Mouse (Mus musculus): ENCODE results near the gene Rps6ka5. TPM values are rescaled to one million over a fixed set of nuclear protein-coding genes. Genes with fewer than 3 reads are reported as not detected.

The Rps6ka5 gene
- total and polyA plus RNA-seq, 2 experiments: 0.29 to 2.0 TPM

DNA sequence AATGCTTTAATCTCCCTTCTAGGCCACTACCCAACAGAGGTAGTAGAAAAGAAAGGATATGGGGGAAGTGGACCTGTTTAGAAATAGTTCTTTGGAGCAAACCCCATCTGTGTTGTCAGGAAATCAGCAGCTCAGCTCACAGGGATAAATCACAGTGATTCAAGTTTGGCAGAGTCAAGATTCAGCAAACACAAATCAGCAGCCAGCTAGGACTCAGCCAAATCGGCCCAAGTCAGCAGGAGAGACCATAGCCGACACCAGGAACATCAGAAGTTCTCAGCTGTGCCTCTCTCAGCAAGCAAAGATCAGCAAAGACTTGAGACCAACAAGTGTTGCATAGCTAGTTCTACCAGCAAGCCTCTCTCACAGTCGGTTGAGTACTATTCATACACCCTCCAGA, 93.6 kb downstream of the Rps6ka5 start:
- Histone ChIP-seq H3K79me2 (ENCODE audit: control insufficient read depth, insufficient read depth, low read length) (no peaks in the 10 kb centered on the region), H3K27ac (replicated peaks; ENCODE audit: insufficient read depth, low read depth, low read length) (no peak overlapping the region), H3K36me3 (ENCODE audit: control insufficient read depth, insufficient read depth, low read length) (no peaks in the 10 kb centered on the region; the same call in 1 of the 2 replicates), H3K27me3 (ENCODE audit: control insufficient read depth, insufficient read depth, low read length) (no peaks in the 10 kb centered on the region), H3K4me1 (ENCODE audit: control insufficient read depth, insufficient read depth, low read length) (no peaks in the 10 kb centered on the region), H3K9ac (ENCODE audit: low read depth, low read length) (no peak overlapping the region), H3K4me3 (ENCODE audit: insufficient read depth, low read depth, low read length) (no peak overlapping the region)
- DNase-seq (ENCODE audit: extremely low read depth, low read depth, low spot score): no peak
- WGBS: 69% methylated on average over 3 of the region's 3 CpGs
- TF ChIP-seq POLR2A (IDR thresholded peaks at IDR 0.05; ENCODE audit: extremely low read depth, insufficient read depth, low read length): no peak
- no peak for TF ChIP-seq CTCF (IDR thresholded peaks at IDR 0.05; ENCODE audit: low read depth, low read length)

DNA sequence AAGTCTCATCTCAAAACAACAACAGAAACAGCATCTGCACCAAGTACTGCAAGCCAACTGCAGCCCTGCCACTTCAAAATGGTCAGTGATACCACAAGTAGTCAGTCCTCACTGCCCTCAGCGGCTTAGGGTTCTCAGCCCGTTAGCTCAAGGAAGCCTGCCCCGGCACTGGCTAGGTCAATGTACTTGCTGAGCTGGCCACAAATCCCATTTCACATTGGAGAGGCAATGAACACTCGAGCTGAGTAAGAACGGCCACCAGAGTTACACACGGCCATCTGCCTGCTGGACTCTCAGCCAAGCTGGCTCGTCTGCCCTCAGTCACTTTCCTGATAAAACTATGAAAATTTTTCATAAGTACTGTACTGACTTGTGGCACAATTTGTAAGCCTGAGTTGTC, 95.5 kb downstream of the Rps6ka5 start:
- Histone ChIP-seq H3K27me3 (ENCODE audit: control insufficient read depth, insufficient read depth, low read length) (no peaks in the 10 kb centered on the region), H3K4me3 (ENCODE audit: insufficient read depth, low read depth, low read length) (no peak overlapping the region), H3K79me2 (ENCODE audit: control insufficient read depth, insufficient read depth, low read length) (no peaks in the 10 kb centered on the region), H3K27ac (replicated peaks; ENCODE audit: insufficient read depth, low read depth, low read length) (no peak overlapping the region), H3K4me1 (ENCODE audit: control insufficient read depth, insufficient read depth, low read length) (no peaks in the 10 kb centered on the region; the same call in 1 of the 2 replicates), H3K9ac (ENCODE audit: low read depth, low read length) (no peak overlapping the region), H3K36me3 (ENCODE audit: control insufficient read depth, insufficient read depth, low read length) (no peaks in the 10 kb centered on the region; the same call in 1 of the 2 replicates)
- WGBS: 89% methylated on average over 7 of the region's 7 CpGs
- TF ChIP-seq POLR2A (IDR thresholded peaks at IDR 0.05; ENCODE audit: extremely low read depth, insufficient read depth, low read length) (no peak), CTCF (IDR thresholded peaks at IDR 0.05; ENCODE audit: low read depth, low read length) (no peak)
- no peak for DNase-seq (ENCODE audit: extremely low read depth, low read depth, low spot score)

DNA sequence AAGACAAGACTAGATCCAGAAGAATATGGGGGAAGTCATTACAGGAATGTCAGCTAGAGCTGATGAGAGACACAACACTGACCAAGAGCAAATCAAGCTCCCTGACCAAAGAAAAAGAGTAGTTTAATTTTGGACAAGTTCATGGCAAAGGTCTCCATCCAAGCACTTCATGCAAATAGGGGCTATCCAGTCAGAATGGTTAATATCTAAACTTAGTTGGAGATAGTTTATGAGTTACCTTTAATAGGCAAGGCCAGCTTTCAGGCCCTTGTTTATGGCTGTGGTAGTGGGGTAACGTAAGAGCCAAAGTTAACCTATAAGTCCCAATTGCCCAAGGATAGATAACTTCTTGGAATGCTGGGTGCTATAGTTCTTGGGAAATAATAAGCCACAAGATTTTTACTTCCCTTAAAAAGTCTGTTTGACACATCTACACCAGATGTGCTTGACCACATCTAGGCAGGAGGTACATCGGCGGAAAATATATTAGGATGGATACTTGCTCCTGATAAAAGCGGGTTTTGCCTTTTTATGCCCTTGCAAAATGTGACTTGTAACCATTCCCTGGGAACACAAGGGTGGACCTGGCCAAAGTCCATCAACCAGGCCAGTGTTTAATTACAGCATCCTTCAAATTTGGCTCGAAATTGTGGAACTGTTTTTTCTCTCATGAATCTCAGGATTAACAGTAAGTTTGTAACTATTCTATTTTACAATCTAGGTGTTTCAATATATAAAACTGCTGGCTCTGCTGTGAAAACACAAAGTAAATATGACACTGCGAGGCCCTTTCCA, 97.5 kb downstream of the Rps6ka5 start:
- H3K27ac ChIP-seq (replicated peaks; ENCODE audit: insufficient read depth, low read depth, low read length): no peak overlapping the region
- DNase-seq (ENCODE audit: extremely low read depth, low read depth, low spot score): peak; percentile 47
- no peak overlapping the region for H3K9ac ChIP-seq (ENCODE audit: low read depth, low read length)

DNA sequence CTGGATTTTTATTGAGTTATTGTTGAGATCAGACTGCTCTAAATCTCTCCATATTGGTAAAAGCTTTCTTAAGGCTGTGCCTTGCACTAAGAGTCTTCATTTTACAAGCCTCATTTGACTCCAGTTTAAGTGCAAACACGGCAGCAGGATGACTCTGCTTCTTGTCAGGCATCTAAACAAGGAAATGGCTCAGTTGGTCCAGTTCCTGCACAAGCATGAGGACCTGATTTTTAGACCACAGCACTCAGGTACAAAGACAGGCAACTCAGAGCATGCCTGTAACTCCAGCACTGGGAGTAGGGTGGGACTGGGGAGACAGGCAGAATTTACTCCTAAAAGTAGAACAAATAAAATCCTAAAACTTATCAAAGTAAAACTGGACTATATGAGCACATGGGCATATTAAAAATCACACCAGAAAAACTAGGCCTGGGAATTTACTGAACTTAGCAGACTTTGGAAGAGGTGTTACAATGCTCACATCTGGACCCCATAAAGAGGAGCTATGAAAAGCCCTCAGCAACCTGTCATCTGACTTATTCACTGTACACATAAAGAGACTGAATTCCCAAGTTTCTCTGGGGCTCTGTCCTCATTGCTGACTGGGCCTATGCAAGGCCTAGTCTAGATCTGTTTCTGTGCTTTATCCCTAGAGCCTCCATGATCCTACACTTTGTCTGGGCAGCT, 99.6 kb downstream of the Rps6ka5 start:
- Histone ChIP-seq H3K27ac (replicated peaks; ENCODE audit: insufficient read depth, low read depth, low read length) (peak overlapping the region; percentile 16; the same call in 1 of the 2 replicates), H3K27me3 (ENCODE audit: control insufficient read depth, insufficient read depth, low read length) (no peaks in the 10 kb centered on the region), H3K4me1 (ENCODE audit: control insufficient read depth, insufficient read depth, low read length) (no peaks in the 10 kb centered on the region; the same call in 1 of the 2 replicates), H3K36me3 (ENCODE audit: control insufficient read depth, insufficient read depth, low read length) (no peaks in the 10 kb centered on the region; the same call in 1 of the 2 replicates), H3K9ac (ENCODE audit: low read depth, low read length) (no peak overlapping the region), H3K79me2 (ENCODE audit: control insufficient read depth, insufficient read depth, low read length) (no peaks in the 10 kb centered on the region), H3K4me3 (ENCODE audit: insufficient read depth, low read depth, low read length) (no peak overlapping the region)
- DNase-seq (ENCODE audit: extremely low read depth, low read depth, low spot score): no peak
- WGBS: 60% methylated on average over 1 of the region's 1 CpGs
- TF ChIP-seq POLR2A (IDR thresholded peaks at IDR 0.05; ENCODE audit: extremely low read depth, insufficient read depth, low read length) (no peak), CTCF (IDR thresholded peaks at IDR 0.05; ENCODE audit: low read depth, low read length) (no peak)

More for the DNA sequence above, 97.5 kb downstream of the Rps6ka5 start:
- TF ChIP-seq CTCF (IDR thresholded peaks at IDR 0.05; ENCODE audit: low read depth, low read length) (no peak), POLR2A (IDR thresholded peaks at IDR 0.05; ENCODE audit: extremely low read depth, insufficient read depth, low read length) (no peak)
- no peaks in the 10 kb centered on the region; the same call in 1 of the 2 replicates for H3K4me1 ChIP-seq (ENCODE audit: control insufficient read depth, insufficient read depth, low read length)
- no peak overlapping the region for H3K4me3 ChIP-seq (ENCODE audit: insufficient read depth, low read depth, low read length)
- H3K27me3 ChIP-seq (ENCODE audit: control insufficient read depth, insufficient read depth, low read length): no peaks in the 10 kb centered on the region
- H3K79me2 ChIP-seq (ENCODE audit: control insufficient read depth, insufficient read depth, low read length): no peaks in the 10 kb centered on the region
- no peaks in the 10 kb centered on the region; the same call in 1 of the 2 replicates for H3K36me3 ChIP-seq (ENCODE audit: control insufficient read depth, insufficient read depth, low read length)
- 78% methylated on average over 6 of the region's 6 CpGs for WGBS

DNA sequence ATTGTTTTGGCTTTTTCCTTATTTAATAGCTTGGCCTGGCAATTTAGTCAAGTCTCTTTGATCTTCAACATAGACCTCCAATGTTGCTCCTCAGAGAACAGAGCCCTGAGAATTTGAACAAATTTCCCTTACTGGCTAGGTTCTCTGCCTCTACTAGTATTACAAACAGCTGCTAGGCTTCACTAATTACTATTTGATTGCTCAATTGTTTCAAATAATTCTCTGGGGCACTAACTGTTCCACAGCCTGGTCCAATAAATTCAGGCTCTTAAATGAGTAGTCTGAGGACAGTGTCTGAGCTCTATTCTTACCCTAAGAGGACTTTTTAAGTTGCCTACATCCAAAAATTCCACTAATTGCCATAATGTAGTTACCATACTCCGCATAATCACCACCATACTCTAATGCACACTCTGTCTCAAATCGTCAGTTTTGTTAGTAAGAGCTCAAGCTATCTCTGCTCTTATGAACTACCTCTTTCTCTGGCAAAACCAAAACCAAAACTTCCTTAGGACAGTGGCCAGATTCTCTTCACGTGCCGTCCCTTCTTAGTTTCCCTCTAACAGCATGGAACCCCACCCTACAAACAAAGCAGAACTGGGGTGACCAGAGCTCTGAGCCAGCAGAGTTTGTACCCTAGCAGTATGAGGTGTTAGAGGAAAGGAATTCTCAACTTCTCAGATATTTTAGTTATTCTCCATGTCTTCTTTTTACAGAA, 100.4 kb downstream of the Rps6ka5 start:
- TF ChIP-seq CTCF (IDR thresholded peaks at IDR 0.05; ENCODE audit: low read depth, low read length) (no peak), POLR2A (IDR thresholded peaks at IDR 0.05; ENCODE audit: extremely low read depth, insufficient read depth, low read length) (no peak)
- no peaks in the 10 kb centered on the region; the same call in 1 of the 2 replicates for H3K4me1 ChIP-seq (ENCODE audit: control insufficient read depth, insufficient read depth, low read length)
- peak; percentile 47 for DNase-seq (ENCODE audit: extremely low read depth, low read depth, low spot score)
- H3K36me3 ChIP-seq (ENCODE audit: control insufficient read depth, insufficient read depth, low read length): no peaks in the 10 kb centered on the region; the same call in 1 of the 2 replicates
- H3K79me2 ChIP-seq (ENCODE audit: control insufficient read depth, insufficient read depth, low read length): no peaks in the 10 kb centered on the region
- 74% methylated on average over 4 of the region's 4 CpGs for WGBS
- no peak overlapping the region for H3K9ac ChIP-seq (ENCODE audit: low read depth, low read length)
- H3K27me3 ChIP-seq (ENCODE audit: control insufficient read depth, insufficient read depth, low read length): no peaks in the 10 kb centered on the region
- no peak overlapping the region for H3K4me3 ChIP-seq (ENCODE audit: insufficient read depth, low read depth, low read length)
- H3K27ac ChIP-seq (replicated peaks; ENCODE audit: insufficient read depth, low read depth, low read length): no peak overlapping the region; the same call in 1 of the 2 replicates

Data from liver, adult 2 months (tissue).